In the genomic region with DNA sequence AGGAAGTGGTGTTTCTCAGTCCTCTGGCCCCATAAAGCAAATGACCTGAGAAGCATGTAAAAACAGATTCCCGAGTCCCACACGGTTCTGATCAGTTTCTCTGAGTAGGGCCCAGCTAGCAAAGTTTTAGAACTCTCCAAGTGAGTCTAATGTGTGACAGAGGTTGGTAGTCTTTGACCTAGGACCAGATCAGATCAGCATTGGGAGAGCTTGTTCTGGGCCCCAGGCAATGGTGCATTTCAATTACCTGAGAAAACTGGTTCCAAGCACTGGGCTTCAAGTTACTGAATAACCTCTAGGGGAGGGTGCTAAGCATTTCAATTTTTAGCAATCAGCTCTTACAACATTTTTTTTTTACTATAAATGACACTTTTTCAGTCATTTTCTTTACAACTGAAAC, we compare ENCODE assay signal across 31 mouse cellular contexts. TPM values are rescaled to one million over a fixed set of nuclear protein-coding genes. Genes with fewer than 3 reads are reported as not detected.
DNase-seq lines count a peak whose midpoint lies in the region; TF ChIP-seq lines count a peak whose summit lies in the region.
"Had no signal": no experiment of that assay in that cellular context is flagged by ENCODE, and none has a peak within 500 bp of the region (broad histone marks: within the 10 kb centered on the region; RNA-seq: fewer than 3 reads in every experiment).

No protein-coding gene starts in this region.

- DNase-seq in testis, postnatal 14 days (ENCODE audit: low spot score), result peak; percentile 9
- DNase-seq in testis, postnatal 10 days (ENCODE audit: low spot score), result no peak
- DNase-seq in kidney, adult 9 months, result peak; percentile 78
- DNase-seq in kidney, postnatal 14 days, result peak; percentile 56
- DNase-seq in lung, adult 18-20 months, result no peak
- DNase-seq in cerebellum, adult 2 months, result no peak
- DNase-seq in embryonic facial prominence, embryonic 10.5 days (ENCODE audit: low spot score), result no peak
- DNase-seq: adrenal gland, adult 2 months; adrenal gland, postnatal 36 days; cerebellum, adult 18-20 months; cerebellum, postnatal 14 days; layer of hippocampus, adult 9-11 months; liver, embryonic 13.5 days; lung, adult 2 months; lung, postnatal 10 days; midbrain, embryonic 14.5 days; thymus, postnatal 14 days had no signal

- 91% methylated on average over 2 of the region's 2 CpGs for WGBS in cerebellum, adult 2 months
- 87% methylated on average over 2 of the region's 2 CpGs for WGBS in embryonic facial prominence, embryonic 10.5 days

- H3K36me3 ChIP-seq in embryonic facial prominence, embryonic 10.5 days (replicated peaks), result no peaks in the 10 kb centered on the region
- H3K36me3 ChIP-seq: forebrain, embryonic 15.5 days; heart, embryonic 10.5 days; heart, embryonic 15.5 days; limb, embryonic 10.5 days; limb, embryonic 15.5 days; liver, embryonic 13.5 days had no signal

- H3K27ac ChIP-seq in cerebellum, adult 2 months (ENCODE audit: insufficient read depth, low read length), result no peak overlapping the region
- H3K27ac ChIP-seq in embryonic facial prominence, embryonic 10.5 days (replicated peaks), result no peak overlapping the region
- H3K27ac ChIP-seq: forebrain, embryonic 15.5 days; heart, embryonic 10.5 days; heart, embryonic 15.5 days; limb, embryonic 10.5 days; limb, embryonic 15.5 days; liver, embryonic 13.5 days had no signal

- H3K27me3 ChIP-seq in cerebellum, adult 2 months (ENCODE audit: control insufficient read depth, insufficient read depth, low read length), result no peaks in the 10 kb centered on the region
- no peaks in the 10 kb centered on the region for H3K27me3 ChIP-seq in embryonic facial prominence, embryonic 10.5 days (replicated peaks; ENCODE audit: low read depth, poor library complexity, severe bottlenecking)
- H3K27me3 ChIP-seq: forebrain, embryonic 15.5 days; heart, embryonic 15.5 days; limb, embryonic 15.5 days; liver, embryonic 13.5 days had no signal

- 0 out of 2 replicates have a peak, but pooled peaks cover 3% of the 10 kb centered on the region for H3K9me3 ChIP-seq in embryonic facial prominence, embryonic 10.5 days
- H3K9me3 ChIP-seq: forebrain, embryonic 15.5 days; heart, embryonic 10.5 days; heart, embryonic 15.5 days; limb, embryonic 10.5 days; limb, embryonic 15.5 days; liver, embryonic 13.5 days had no signal

- TF ChIP-seq CTCF in cerebellum, adult 2 months (IDR thresholded peaks at IDR 0.05; ENCODE audit: borderline replicate concordance, insufficient read depth, low read depth, low read length), result no peak

- no peaks in the 10 kb centered on the region for H3K4me1 ChIP-seq in cerebellum, adult 2 months (ENCODE audit: control insufficient read depth, insufficient read depth, low read length)
- no peaks in the 10 kb centered on the region for H3K4me1 ChIP-seq in embryonic facial prominence, embryonic 10.5 days
- H3K4me1 ChIP-seq: heart, embryonic 10.5 days; limb, embryonic 10.5 days; limb, embryonic 15.5 days; liver, embryonic 13.5 days had no signal

- H3K4me3 ChIP-seq in cerebellum, adult 2 months (replicated peaks; ENCODE audit: insufficient read depth, low read depth, low read length), result no peak overlapping the region
- H3K4me3 ChIP-seq in embryonic facial prominence, embryonic 10.5 days, result no peak overlapping the region
- H3K4me3 ChIP-seq: forebrain, embryonic 15.5 days; heart, embryonic 10.5 days; heart, embryonic 15.5 days; limb, embryonic 10.5 days; limb, embryonic 15.5 days; liver, embryonic 13.5 days had no signal

- TF ChIP-seq POLR2A in cerebellum, adult 2 months (IDR thresholded peaks at IDR 0.05; ENCODE audit: borderline replicate concordance, insufficient read depth, low read length), result no peak

RNA-seq across cellular contexts. Expression of gene Prdx6b, which starts 10.1 kb away (rescaled TPM):
- polyA plus RNA-seq in cerebellum, adult 2 months (2012; rRNA removed), result not detected in 2 replicates
- not detected in 2 replicates for polyA plus RNA-seq in embryonic facial prominence, embryonic 10.5 days (2016; fragmentation: Nextera tagmentation; extraction: Ambion mirVana)
- polyA plus RNA-seq: adrenal gland, adult 2 months; brain, embryonic 14.5 days; cortical plate, adult 2 months; embryonic facial prominence, embryonic 11.5 days; forebrain, embryonic 15.5 days; frontal cortex, adult 2 months; heart, embryonic 10.5 days; heart, embryonic 15.5 days; hindbrain, embryonic 11.5 days; intestine, embryonic 16.5 days; limb, embryonic 10.5 days; limb, embryonic 15.5 days; liver, embryonic 13.5 days; lung, adult 2 months; midbrain, embryonic 14.5 days; neural tube, embryonic 14.5 days; small intestine, adult 2 months; stomach, embryonic 14.5 days had no signal

RNA-seq across cellular contexts. Expression of gene Dnajc10, which starts 33.1 kb away (rescaled TPM):
- 40.2 and 43.3 TPM in 2 replicates for polyA plus RNA-seq in cerebellum, adult 2 months (2012; rRNA removed)
- 80.3 and 88.0 TPM in 2 replicates for polyA plus RNA-seq in embryonic facial prominence, embryonic 10.5 days (2016; fragmentation: Nextera tagmentation; extraction: Ambion mirVana)

Comparison
In these comparisons a context has a peak if more than half of its experiments do, and no peak if none do; other contexts are left out.
1. DNase-seq: peak in testis, postnatal 14 days (single experiment), kidney, adult 9 months (single experiment) and kidney, postnatal 14 days (single experiment); none in testis, postnatal 10 days (single experiment), lung, adult 18-20 months (0 of 2), cerebellum, adult 2 months (0 of 2) and embryonic facial prominence, embryonic 10.5 days (single experiment).